In genomic region chr8:13705668-13706067, GRCm38 (mm10) we compare ENCODE assay signal across 8 mouse cellular contexts. TPM values are rescaled to one million over a fixed set of nuclear protein-coding genes. Genes with fewer than 3 reads are reported as not detected.
DNase-seq lines count a peak whose midpoint lies in the region; ATAC-seq lines count a peak whose summit lies in the region.

Gene Cfap97d2 (plus strand): TSS chr8:13705889.

- ATAC-seq in kidney, embryonic 16.5 days (ENCODE audit: low FRiP score, low TSS enrichment): peak; percentile 70; the same call in 1 of the 2 replicates
- peak; percentile 80; the same call in 1 of the 2 replicates for ATAC-seq in embryonic facial prominence, embryonic 15.5 days (ENCODE audit: insufficient number of reproducible peaks, low FRiP score, low TSS enrichment, low read depth)
- ATAC-seq in hindbrain, embryonic 14.5 days (ENCODE audit: low FRiP score): peak; percentile 96
- ATAC-seq in limb, embryonic 12.5 days (ENCODE audit: insufficient number of reproducible peaks, insufficient read depth, low FRiP score, low TSS enrichment, low read depth): 0 out of 2 replicates have a peak, but pooled peaks have one; percentile 68
- peak; percentile 96 for ATAC-seq in neural tube, embryonic 15.5 days (ENCODE audit: low FRiP score)

- H3K27ac ChIP-seq in kidney, embryonic 16.5 days (ENCODE audit: low read length): no peak within 1 kb of the TSS
- no peak within 1 kb of the TSS for H3K27ac ChIP-seq in embryonic facial prominence, embryonic 15.5 days (replicated peaks)
- peak within 1 kb of the TSS; percentile 76 for H3K27ac ChIP-seq in hindbrain, embryonic 14.5 days
- no peak within 1 kb of the TSS; the same call in 1 of the 2 replicates for H3K27ac ChIP-seq in limb, embryonic 12.5 days
- H3K27ac ChIP-seq in neural tube, embryonic 15.5 days (replicated peaks): peak within 1 kb of the TSS; percentile 80

- no peaks in the 10 kb centered on the region for H3K27me3 ChIP-seq in kidney, embryonic 16.5 days (ENCODE audit: insufficient read depth, low read length)
- H3K27me3 ChIP-seq in embryonic facial prominence, embryonic 15.5 days: no peaks in the 10 kb centered on the region
- no peaks in the 10 kb centered on the region for H3K27me3 ChIP-seq in hindbrain, embryonic 14.5 days (ENCODE audit: control insufficient read depth, insufficient read depth, low read length)
- no peaks in the 10 kb centered on the region for H3K27me3 ChIP-seq in limb, embryonic 12.5 days
- no peaks in the 10 kb centered on the region for H3K27me3 ChIP-seq in neural tube, embryonic 15.5 days (replicated peaks)

- WGBS in kidney, embryonic 16.5 days: 8% methylated on average over 5 of the region's 5 CpGs
- WGBS in embryonic facial prominence, embryonic 15.5 days: 11% methylated on average over 5 of the region's 5 CpGs
- 2% methylated on average over 5 of the region's 5 CpGs for WGBS in hindbrain, embryonic 14.5 days
- WGBS in limb, embryonic 12.5 days: 7% methylated on average over 5 of the region's 5 CpGs
- WGBS in neural tube, embryonic 15.5 days: 4% methylated on average over 5 of the region's 5 CpGs

- peaks cover 5% of the 10 kb centered on the region for H3K4me1 ChIP-seq in kidney, embryonic 16.5 days (ENCODE audit: insufficient read depth, low read length)
- H3K4me1 ChIP-seq in embryonic facial prominence, embryonic 15.5 days: peaks cover 5% of the 10 kb centered on the region; the same call in 1 of the 2 replicates
- peaks cover 8% of the 10 kb centered on the region; the same call in 1 of the 2 replicates for H3K4me1 ChIP-seq in hindbrain, embryonic 14.5 days (replicated peaks; ENCODE audit: control insufficient read depth, insufficient read depth, low read length)
- H3K4me1 ChIP-seq in limb, embryonic 12.5 days (replicated peaks): peaks cover 6% of the 10 kb centered on the region; the same call in 1 of the 2 replicates
- H3K4me1 ChIP-seq in neural tube, embryonic 15.5 days: peaks cover 11% of the 10 kb centered on the region

- no peak within 1 kb of the TSS for H3K4me3 ChIP-seq in kidney, embryonic 16.5 days (ENCODE audit: low read length)
- no peak within 1 kb of the TSS for H3K4me3 ChIP-seq in embryonic facial prominence, embryonic 15.5 days (replicated peaks)
- H3K4me3 ChIP-seq in hindbrain, embryonic 14.5 days (replicated peaks; ENCODE audit: low read length): no peak within 1 kb of the TSS
- H3K4me3 ChIP-seq in limb, embryonic 12.5 days (replicated peaks): no peak within 1 kb of the TSS
- 0 out of 2 replicates have a peak within 1 kb of the TSS, but pooled peaks have one; percentile 4 for H3K4me3 ChIP-seq in neural tube, embryonic 15.5 days (replicated peaks)

- H3K4me2 ChIP-seq in kidney, embryonic 16.5 days (replicated peaks; ENCODE audit: low read depth, low read length): no peak within 1 kb of the TSS
- H3K4me2 ChIP-seq in embryonic facial prominence, embryonic 15.5 days (replicated peaks): no peak within 1 kb of the TSS
- H3K4me2 ChIP-seq in hindbrain, embryonic 14.5 days (replicated peaks): peak within 1 kb of the TSS; percentile 38
- 0 out of 2 replicates have a peak within 1 kb of the TSS, but pooled peaks have one; percentile 23 for H3K4me2 ChIP-seq in limb, embryonic 12.5 days
- peak within 1 kb of the TSS; percentile 43 for H3K4me2 ChIP-seq in neural tube, embryonic 15.5 days

- DNase-seq in kidney, adult 18-20 months: no peak
- peak; percentile 86 for DNase-seq in T-cell, adult 2 months (ENCODE audit: low spot score)
- peak; percentile 81 for DNase-seq in hindbrain, embryonic 14.5 days (ENCODE audit: low spot score)
- DNase-seq in urinary bladder, adult 18-20 months (ENCODE audit: low spot score in 2 of 2): no peak

- H3K36me3 ChIP-seq in kidney, embryonic 16.5 days (ENCODE audit: insufficient read depth, low read length): no peaks in the 10 kb centered on the region
- H3K36me3 ChIP-seq in embryonic facial prominence, embryonic 15.5 days: no peaks in the 10 kb centered on the region
- no peaks in the 10 kb centered on the region for H3K36me3 ChIP-seq in hindbrain, embryonic 14.5 days (replicated peaks; ENCODE audit: control insufficient read depth, insufficient read depth)
- H3K36me3 ChIP-seq in limb, embryonic 12.5 days: no peaks in the 10 kb centered on the region
- no peaks in the 10 kb centered on the region for H3K36me3 ChIP-seq in neural tube, embryonic 15.5 days

- H3K9ac ChIP-seq in kidney, embryonic 16.5 days (replicated peaks; ENCODE audit: low read length): 0 out of 2 replicates have a peak within 1 kb of the TSS, but pooled peaks have one; percentile 4
- H3K9ac ChIP-seq in embryonic facial prominence, embryonic 15.5 days: no peak within 1 kb of the TSS
- peak within 1 kb of the TSS; percentile 32; the same call in 1 of the 2 replicates for H3K9ac ChIP-seq in hindbrain, embryonic 14.5 days
- H3K9ac ChIP-seq in limb, embryonic 12.5 days (replicated peaks): no peak within 1 kb of the TSS
- no peak within 1 kb of the TSS for H3K9ac ChIP-seq in neural tube, embryonic 15.5 days (replicated peaks)

- no peaks in the 10 kb centered on the region for H3K9me3 ChIP-seq in kidney, embryonic 16.5 days (ENCODE audit: low read length)
- no peaks in the 10 kb centered on the region for H3K9me3 ChIP-seq in embryonic facial prominence, embryonic 15.5 days (replicated peaks)
- no peaks in the 10 kb centered on the region for H3K9me3 ChIP-seq in hindbrain, embryonic 14.5 days (ENCODE audit: control insufficient read depth, low read length)
- no peaks in the 10 kb centered on the region for H3K9me3 ChIP-seq in limb, embryonic 12.5 days
- no peaks in the 10 kb centered on the region for H3K9me3 ChIP-seq in neural tube, embryonic 15.5 days (replicated peaks)

RNA-seq across cellular contexts. Expression of gene Cfap97d2, which starts in this region (rescaled TPM):
- polyA plus RNA-seq in kidney, embryonic 16.5 days (2015; fragmentation: Nextera tagmentation; extraction: Ambion mirVana): 0.19 TPM in 1 of 2 replicates, not detected in the other
- polyA plus RNA-seq in embryonic facial prominence, embryonic 15.5 days (2015; fragmentation: Nextera tagmentation; extraction: Ambion mirVana): 1.4 and 2.3 TPM in 2 replicates
- polyA plus RNA-seq in hindbrain, embryonic 14.5 days (2014; fragmentation: Nextera tagmentation; extraction: Ambion mirVana): 0.73 and 1.7 TPM in 2 replicates
- polyA plus RNA-seq in limb, embryonic 12.5 days (2016; fragmentation: Nextera tagmentation; extraction: Ambion mirVana): 0.06 and 0.14 TPM in 2 replicates
- polyA plus RNA-seq in neural tube, embryonic 15.5 days (2015; fragmentation: Nextera tagmentation; extraction: Ambion mirVana): 0.83 and 1.4 TPM in 2 replicates

Comparison
In these comparisons a context has a peak if more than half of its experiments do, and no peak if none do; other contexts are left out.
1. Peak in ATAC-seq and H3K9ac ChIP-seq in kidney, embryonic 16.5 days; RNA of the gene not detected or under 1 TPM.
2. Peak in ATAC-seq and H3K4me2 ChIP-seq in limb, embryonic 12.5 days; RNA of the gene not detected or under 1 TPM.
3. H3K27ac ChIP-seq: peak in hindbrain, embryonic 14.5 days (single experiment) and neural tube, embryonic 15.5 days (single experiment); none in kidney, embryonic 16.5 days (single experiment), embryonic facial prominence, embryonic 15.5 days (single experiment) and limb, embryonic 12.5 days (single experiment).
4. H3K4me2 ChIP-seq: peak in hindbrain, embryonic 14.5 days (single experiment) and neural tube, embryonic 15.5 days (single experiment); none in kidney, embryonic 16.5 days (single experiment) and embryonic facial prominence, embryonic 15.5 days (single experiment).
5. DNase-seq: peak in T-cell, adult 2 months (single experiment) and hindbrain, embryonic 14.5 days (single experiment); none in kidney, adult 18-20 months (single experiment) and urinary bladder, adult 18-20 months (0 of 2).
6. Peak in every context shown above with its lines, with median percentiles within 50 percentile points of each other: ATAC-seq.